Mouse (Mus musculus) hindbrain, embryonic 12.5 days (tissue): ENCODE data around the gene Ccdc87. TPM values are rescaled to one million over a fixed set of nuclear protein-coding genes. Genes with fewer than 3 reads are reported as not detected.

Source experiments
- ATAC-seq: fragments of 200-750 bp; cut with Nextera tagmentation; 2 replicates; pipeline ENCODE4 v1.8.0; 2017; ENCODE audit warnings: moderate TSS enrichment; ENCODE audit not compliant: low FRiP score
- H3K27ac ChIP-seq: fragments of 300-500 bp; sonication (generic); 2 replicates; pipeline ENCODE4 v1.5.1; 2016; ENCODE audit warnings: mild to moderate bottlenecking
- H3K27me3 ChIP-seq: fragments of 300-500 bp; sonication (generic); 2 replicates; pipeline ENCODE4 v1.6.1; 2016; ENCODE audit warnings: mild to moderate bottlenecking
- H3K36me3 ChIP-seq: fragments of 300-500 bp; sonication (generic); 2 replicates; pipeline ENCODE4 v1.6.1; 2016; ENCODE audit warnings: mild to moderate bottlenecking
- H3K4me1 ChIP-seq: fragments of 300-500 bp; sonication (generic); 2 replicates; pipeline ENCODE4 v1.6.1; 2016
- H3K4me2 ChIP-seq: fragments of 300-500 bp; sonication (generic); replicated peaks from 2 replicates; pipeline ENCODE4 v1.6.1; 2016; ENCODE audit warnings: mild to moderate bottlenecking
- H3K4me3 ChIP-seq: fragments of 300-500 bp; sonication (generic); 2 replicates; pipeline ENCODE4 v1.5.1; 2016; ENCODE audit warnings: mild to moderate bottlenecking
- H3K9ac ChIP-seq: fragments of 300-500 bp; sonication (generic); 2 replicates; pipeline ENCODE4 v1.6.1; 2016; ENCODE audit warnings: mild to moderate bottlenecking, moderate library complexity
- H3K9me3 ChIP-seq: fragments of 300-500 bp; sonication (generic); replicated peaks from 2 replicates; pipeline ENCODE4 v1.6.1; 2016; ENCODE audit warnings: mild to moderate bottlenecking
- WGBS: fragments of 180-500 bp; shearing (Covaris S2); methylation state at CpG from one replicate; pipeline ENCODE4 v1.1.7; 2016; 5-methylcytosine and 5-hydroxymethylcytosine counted together
- polyA plus RNA-seq: library from polyadenylated mRNA; unstranded; fragments of >200 nt; fragmentation: Nextera tagmentation; extraction: Ambion mirVana; gene quantifications from 2 replicates; pipeline ENCODE4 v1.2.1, GENCODE M21; 2016

Ccdc87 gene
- 0.35 and 0.40 TPM in 2 replicates for polyA plus RNA-seq

DNA sequence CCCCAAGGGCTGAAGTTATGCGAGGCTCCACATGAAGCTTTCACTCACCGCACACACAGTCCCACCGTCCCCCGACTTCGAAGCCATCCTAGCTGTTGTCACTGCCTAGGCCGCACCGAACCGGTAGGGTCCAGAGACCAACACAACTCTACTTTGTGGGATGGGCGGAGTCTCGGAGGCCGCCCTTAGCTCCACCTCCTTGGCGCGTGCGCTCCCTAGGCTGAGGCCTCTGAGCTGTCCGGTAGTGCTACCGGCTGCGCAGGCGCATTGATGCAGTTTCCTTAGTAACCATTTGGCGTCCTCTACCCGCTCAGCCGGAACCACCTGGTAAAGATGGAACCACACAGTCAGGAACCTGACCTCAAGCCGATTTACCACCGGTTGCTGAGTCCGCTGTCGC, at the start of gene Ccdc87, which contains the start of gene Ccs:
Gene Ccdc87 (plus strand): TSS at position 218 of the 400 bp plus-strand sequence.
Gene Ccs (minus strand): TSS at position 184 of the 400 bp plus-strand sequence.
- H3K9me3 ChIP-seq = no peaks in the 10 kb centered on the region
- H3K27ac ChIP-seq = no peak within 1 kb of the TSS
- H3K36me3 ChIP-seq = peaks cover under 1% of the 10 kb centered on the region; the same call in 1 of the 2 replicates
- H3K4me3 ChIP-seq = peak within 1 kb of the TSS; percentile 59
- peak; percentile 96 for ATAC-seq
- WGBS = under 1% methylated on average over 25 of the region's 25 CpGs
- H3K4me1 ChIP-seq = peaks cover 17% of the 10 kb centered on the region
- H3K9ac ChIP-seq = peak within 1 kb of the TSS; percentile 72
- peaks cover 28% of the 10 kb centered on the region for H3K27me3 ChIP-seq
- H3K4me2 ChIP-seq = peak within 1 kb of the TSS; percentile 95

DNA sequence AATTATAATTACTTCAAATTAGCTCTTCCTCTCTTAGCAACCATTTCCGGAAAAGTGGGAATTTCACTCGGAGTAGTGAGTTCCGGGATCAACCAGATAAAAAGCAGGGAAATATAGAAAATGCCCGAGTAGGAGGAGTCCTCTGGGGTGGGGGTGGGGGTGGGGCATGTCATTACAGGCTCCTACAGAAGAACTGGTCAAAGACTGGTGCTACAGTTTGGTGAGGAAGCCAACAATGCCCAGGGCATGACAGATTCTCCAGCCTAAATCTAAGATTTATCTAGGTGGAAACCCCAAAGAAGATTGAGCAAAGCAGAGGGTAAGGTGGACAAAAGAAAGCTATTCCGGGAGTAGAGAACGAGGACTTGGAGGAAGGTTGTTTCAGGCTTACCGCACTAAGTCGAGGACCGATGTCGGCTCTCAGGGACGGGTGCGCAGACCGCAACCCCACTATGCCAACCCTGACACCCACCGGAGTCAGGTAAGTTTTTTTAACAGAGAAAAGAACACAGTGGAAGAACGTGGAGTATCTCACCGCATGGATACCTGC, 45.8 kb upstream of the Ccdc87 start:
- Histone ChIP-seq H3K9ac (peak overlapping the region; percentile 79), H3K36me3 (peaks cover 31% of the 10 kb centered on the region), H3K4me1 (peaks cover 40% of the 10 kb centered on the region), H3K27ac (peak overlapping the region; percentile 80), H3K27me3 (no peaks in the 10 kb centered on the region), H3K9me3 (no peaks in the 10 kb centered on the region), H3K4me3 (peak overlapping the region; percentile 73), H3K4me2 (peak overlapping the region; percentile 68)
- ATAC-seq = peak; percentile 57; the same call in 1 of the 2 replicates
- WGBS = 3% methylated on average over 16 of the region's 16 CpGs

DNA sequence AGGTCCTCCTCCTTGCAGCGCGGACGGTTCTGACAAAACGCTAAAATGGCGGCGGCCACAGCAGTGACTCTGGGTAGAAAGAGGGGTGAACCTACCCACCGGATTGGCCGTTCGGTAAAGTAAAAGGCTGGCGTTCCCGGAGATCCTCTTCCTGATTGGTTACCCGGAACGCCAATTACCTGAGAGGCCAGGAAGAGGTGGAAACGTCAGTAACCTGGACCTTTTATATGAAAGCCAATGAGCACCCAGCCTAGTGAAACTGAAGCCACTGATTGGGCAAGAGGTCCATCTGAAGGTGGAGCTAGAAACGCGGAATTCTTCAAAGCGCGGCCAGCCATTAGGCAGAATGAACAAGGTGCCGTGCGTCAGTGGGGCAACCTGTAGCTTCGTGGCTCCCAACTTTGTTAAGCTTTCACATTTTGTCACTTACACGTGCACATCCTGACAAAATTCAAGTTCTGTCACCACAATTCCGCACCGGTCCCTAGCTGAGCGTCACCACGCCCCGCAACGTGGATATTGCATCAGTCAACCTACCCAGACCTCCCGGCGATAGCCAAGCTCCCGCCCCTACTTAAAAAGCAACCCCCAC, 45.2 kb upstream of the Ccdc87 start, which contains the start of gene Rbm4:
Gene Rbm4 (minus strand): TSS at position 71 of the 592 bp plus-strand sequence.
- Histone ChIP-seq H3K4me2 (peak within 1 kb of the TSS; percentile 68), H3K9me3 (no peaks in the 10 kb centered on the region), H3K27ac (peak within 1 kb of the TSS; percentile 80), H3K27me3 (no peaks in the 10 kb centered on the region), H3K9ac (peak within 1 kb of the TSS; percentile 79), H3K4me3 (peak within 1 kb of the TSS; percentile 73), H3K36me3 (peaks cover 35% of the 10 kb centered on the region), H3K4me1 (peaks cover 39% of the 10 kb centered on the region)
- ATAC-seq = peak; percentile 99
- WGBS = under 1% methylated on average over 31 of the region's 31 CpGs

DNA sequence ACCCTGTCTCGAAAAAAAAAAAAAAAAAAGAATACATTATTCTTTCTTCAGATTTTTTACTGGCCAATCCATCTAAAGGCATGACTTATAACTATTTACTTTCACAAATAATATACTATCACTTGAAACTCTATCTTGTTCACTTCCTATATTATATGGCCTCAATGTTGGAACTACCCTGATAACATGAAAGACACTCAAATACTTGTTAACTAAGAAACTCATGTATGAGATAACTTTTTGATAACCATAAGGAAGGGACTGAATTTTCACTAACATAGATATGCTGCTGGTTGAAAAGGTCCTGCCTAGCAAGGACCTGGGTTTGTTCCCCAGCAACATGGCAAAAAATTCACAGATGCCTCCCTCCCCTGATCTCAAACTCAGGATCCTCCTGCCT, 43.2 kb upstream of the Ccdc87 start:
- Histone ChIP-seq H3K4me3 (no peak overlapping the region), H3K9me3 (no peaks in the 10 kb centered on the region), H3K27ac (no peak overlapping the region), H3K4me2 (no peak overlapping the region), H3K27me3 (no peaks in the 10 kb centered on the region), H3K36me3 (peaks cover 46% of the 10 kb centered on the region), H3K4me1 (peaks cover 20% of the 10 kb centered on the region), H3K9ac (no peak overlapping the region)
- 69% methylated on average over 1 of the region's 1 CpGs for WGBS
- no peak for ATAC-seq

DNA sequence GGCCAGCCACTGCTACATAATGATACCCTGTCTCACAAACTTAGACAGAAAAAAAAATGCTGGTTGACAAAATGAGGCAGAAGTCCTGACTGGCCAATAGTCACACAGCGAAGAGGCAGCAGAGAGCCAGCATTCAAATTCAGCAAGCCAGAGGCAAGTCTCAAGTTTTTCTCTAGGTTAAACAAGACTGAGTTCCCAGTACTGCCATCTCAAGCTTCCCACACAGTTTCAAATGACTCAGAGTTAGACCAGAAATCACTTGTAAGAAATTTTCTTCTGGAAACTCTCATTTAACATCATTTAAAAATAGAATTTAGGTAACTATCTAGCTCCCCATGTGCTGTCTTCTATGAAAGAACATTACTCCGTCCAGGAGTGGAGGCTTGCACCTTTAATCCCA, 41.3 kb upstream of the Ccdc87 start:
- Histone ChIP-seq H3K36me3 (peaks cover 53% of the 10 kb centered on the region), H3K4me2 (no peak overlapping the region), H3K27ac (no peak overlapping the region), H3K9ac (no peak overlapping the region), H3K9me3 (no peaks in the 10 kb centered on the region), H3K4me3 (no peak overlapping the region), H3K27me3 (no peaks in the 10 kb centered on the region), H3K4me1 (peaks cover 5% of the 10 kb centered on the region)
- no peak for ATAC-seq
- 98% methylated on average over 2 of the region's 2 CpGs for WGBS

DNA sequence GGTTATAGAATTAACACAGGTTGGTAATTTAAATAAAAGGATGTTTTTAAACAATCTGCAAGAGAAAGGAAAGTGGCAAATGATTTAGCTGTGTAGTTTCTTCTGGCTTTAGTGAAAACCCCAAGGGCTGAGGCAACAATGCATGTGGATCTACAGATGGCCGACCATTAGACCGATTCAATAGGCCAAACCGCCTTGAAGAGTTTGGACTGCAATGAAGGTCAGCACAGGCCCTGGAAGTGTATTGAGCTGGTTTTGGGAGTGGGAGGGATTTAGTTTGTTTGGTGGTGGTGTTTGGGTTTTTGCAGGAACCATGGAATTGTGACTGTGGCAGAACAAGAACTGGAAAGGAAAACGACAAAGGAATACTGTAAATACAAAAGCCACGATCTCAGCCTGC, 40.1 kb upstream of the Ccdc87 start:
- no peak overlapping the region for H3K9ac ChIP-seq
- H3K27ac ChIP-seq = no peak overlapping the region
- WGBS = 96% methylated on average over 5 of the region's 5 CpGs
- no peak overlapping the region for H3K4me3 ChIP-seq
- no peak for ATAC-seq
- no peaks in the 10 kb centered on the region for H3K27me3 ChIP-seq
- no peaks in the 10 kb centered on the region for H3K9me3 ChIP-seq
- no peak overlapping the region for H3K4me2 ChIP-seq
- H3K36me3 ChIP-seq = peaks cover 65% of the 10 kb centered on the region
- H3K4me1 ChIP-seq = peaks cover 13% of the 10 kb centered on the region

DNA sequence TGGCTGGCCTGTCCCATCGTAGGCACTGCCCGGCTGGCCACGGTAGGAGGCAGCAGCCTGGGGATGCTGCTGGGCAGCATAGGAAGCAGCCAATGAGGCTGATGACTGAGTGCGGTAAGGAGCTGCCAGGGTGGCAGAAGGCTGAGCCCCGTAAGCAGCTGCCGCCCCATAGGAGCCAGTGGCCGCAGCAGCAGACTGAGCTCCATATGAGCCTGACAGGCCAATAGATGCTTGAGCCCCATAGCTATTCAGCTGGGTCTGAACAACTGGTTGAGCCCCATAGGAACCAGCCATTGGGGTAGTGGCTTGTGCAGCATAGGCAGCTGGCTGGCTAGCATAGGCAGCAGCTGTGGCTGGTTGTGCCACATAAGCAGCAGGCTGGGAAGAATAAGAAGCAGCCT, 36.5 kb upstream of the Ccdc87 start:
- Histone ChIP-seq H3K27ac (no peak overlapping the region), H3K27me3 (no peaks in the 10 kb centered on the region), H3K9ac (no peak overlapping the region), H3K4me1 (peaks cover 9% of the 10 kb centered on the region; the same call in 1 of the 2 replicates), H3K9me3 (no peaks in the 10 kb centered on the region), H3K4me3 (no peak overlapping the region), H3K4me2 (no peak overlapping the region), H3K36me3 (peaks cover 59% of the 10 kb centered on the region)
- no peak; the same call in 1 of the 2 replicates for ATAC-seq
- 90% methylated on average over 7 of the region's 7 CpGs for WGBS

DNA sequence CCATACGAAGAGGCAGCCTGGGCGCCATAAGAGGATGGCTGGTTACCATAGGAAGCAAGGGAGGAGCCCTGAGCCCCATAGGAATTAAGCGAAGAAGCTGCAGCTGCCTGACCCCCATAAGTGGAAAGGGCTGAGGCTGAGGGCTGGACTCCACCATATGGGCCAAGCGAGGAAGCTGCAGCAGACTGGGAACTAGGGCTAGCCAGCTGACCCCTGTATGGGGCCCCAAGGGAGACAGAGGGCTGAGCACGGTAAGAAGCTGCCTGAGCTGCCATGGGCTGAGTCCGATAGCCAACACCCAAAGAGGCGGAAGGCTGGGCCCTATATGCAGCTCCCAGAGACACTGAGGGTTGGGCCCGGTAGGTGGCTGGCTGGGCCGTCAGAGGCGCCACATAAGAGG, 35.9 kb upstream of the Ccdc87 start:
- Histone ChIP-seq H3K27ac (no peak overlapping the region), H3K4me3 (no peak overlapping the region), H3K27me3 (no peaks in the 10 kb centered on the region), H3K4me2 (no peak overlapping the region), H3K9me3 (no peaks in the 10 kb centered on the region), H3K4me1 (peaks cover 15% of the 10 kb centered on the region), H3K9ac (no peak overlapping the region), H3K36me3 (peaks cover 55% of the 10 kb centered on the region)
- WGBS = 79% methylated on average over 10 of the region's 10 CpGs
- ATAC-seq = no peak

DNA sequence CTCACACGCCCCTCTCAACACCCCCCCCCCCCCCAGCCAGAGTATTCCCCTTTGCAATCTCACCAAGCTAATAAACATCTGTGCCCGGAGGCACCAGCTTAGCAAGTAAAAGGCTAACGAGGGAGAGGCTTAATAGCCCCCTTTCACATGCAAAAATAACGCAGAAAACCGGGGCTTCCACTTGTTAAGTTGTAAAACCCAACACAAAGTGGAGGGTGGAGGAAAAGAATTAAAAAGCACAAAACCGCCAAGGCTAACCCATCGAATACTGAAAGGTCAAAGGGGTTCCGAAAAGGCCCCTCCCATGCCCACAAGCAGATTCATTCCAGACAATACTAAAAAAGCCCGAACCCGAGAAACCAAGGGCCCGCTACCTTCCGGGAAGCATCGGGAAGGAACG, 28.9 kb upstream of the Ccdc87 start:
- H3K27me3 ChIP-seq = no peaks in the 10 kb centered on the region
- no peaks in the 10 kb centered on the region for H3K36me3 ChIP-seq
- no peak for ATAC-seq
- H3K4me2 ChIP-seq = peak overlapping the region; percentile 96
- peak overlapping the region; percentile 81 for H3K4me3 ChIP-seq
- peak overlapping the region; percentile 93; the same call in 1 of the 2 replicates for H3K27ac ChIP-seq
- 0% methylated on average over 14 of the region's 14 CpGs for WGBS
- peaks cover 22% of the 10 kb centered on the region for H3K4me1 ChIP-seq
- no peaks in the 10 kb centered on the region for H3K9me3 ChIP-seq
- H3K9ac ChIP-seq = peak overlapping the region; percentile 82

DNA sequence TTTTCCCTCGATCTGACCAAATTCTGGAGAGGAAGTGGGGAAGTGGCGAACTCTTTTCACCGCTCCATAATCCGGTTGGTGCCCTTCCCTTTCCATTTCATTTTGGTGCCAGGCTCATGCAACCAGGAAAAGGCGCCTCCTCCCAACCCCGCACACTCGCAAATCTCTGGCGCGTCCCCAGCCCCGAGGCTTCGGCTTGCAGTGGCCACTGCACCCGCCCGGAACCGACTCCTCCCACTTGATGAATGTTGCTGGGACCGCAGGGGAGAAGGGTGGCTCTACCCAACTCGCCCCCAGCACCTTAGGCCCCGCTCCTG, 28.5 kb upstream of the Ccdc87 start:
- under 1% methylated on average over 17 of the region's 17 CpGs for WGBS
- Histone ChIP-seq H3K36me3 (no peaks in the 10 kb centered on the region), H3K27me3 (no peaks in the 10 kb centered on the region), H3K9me3 (no peaks in the 10 kb centered on the region), H3K27ac (peak overlapping the region; percentile 93), H3K4me1 (peaks cover 22% of the 10 kb centered on the region), H3K9ac (peak overlapping the region; percentile 82), H3K4me3 (peak overlapping the region; percentile 81), H3K4me2 (peak overlapping the region; percentile 96)
- ATAC-seq = no peak

DNA sequence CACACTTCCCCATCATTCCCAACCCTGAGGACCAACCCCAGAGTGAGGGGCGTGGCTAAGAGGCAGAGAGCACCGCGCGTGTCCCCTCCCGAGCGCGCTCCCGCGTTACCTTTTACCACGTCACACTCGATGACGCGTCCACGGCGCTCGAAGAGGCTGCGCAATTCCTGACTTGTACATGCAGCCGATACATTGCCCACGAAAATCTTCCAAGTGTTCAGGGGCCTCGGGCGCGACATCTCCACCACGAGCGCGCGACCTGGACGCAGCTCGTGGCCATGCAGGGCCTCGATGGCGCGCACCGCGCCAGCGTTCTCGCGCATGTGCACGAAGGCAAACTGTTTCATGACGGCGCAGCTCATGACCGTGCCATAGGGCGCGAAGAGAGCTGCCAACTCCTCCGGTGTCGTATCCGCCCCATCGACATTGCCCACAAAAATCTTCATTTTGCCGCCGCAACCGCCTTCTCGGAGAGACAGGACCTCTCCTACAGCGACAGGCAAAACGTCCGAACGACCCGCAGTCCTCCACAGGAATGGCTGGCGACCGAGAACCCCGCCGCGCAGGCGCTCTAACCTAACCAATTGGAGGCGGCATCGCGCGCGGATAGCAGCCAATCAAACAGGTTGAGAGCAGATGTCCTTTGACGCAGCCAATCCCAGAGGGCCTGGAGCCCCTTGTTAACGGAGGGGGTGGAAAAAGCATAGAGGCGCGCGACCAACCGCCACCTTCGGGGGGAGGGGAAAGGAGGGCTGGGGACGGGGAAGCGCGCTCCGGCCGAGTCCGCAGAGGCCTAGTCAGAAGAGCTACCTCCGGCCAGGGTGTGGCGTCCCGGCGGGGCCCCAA, 27.9 kb upstream of the Ccdc87 start, which contains the start of the genes Gm21992 and Rbm14:
Gene Gm21992 (minus strand): TSS at position 550 of the 846 bp plus-strand sequence.
Gene Rbm14 (minus strand): TSS at position 572 of the 846 bp plus-strand sequence.
- no peaks in the 10 kb centered on the region for H3K36me3 ChIP-seq
- H3K9me3 ChIP-seq = no peaks in the 10 kb centered on the region
- H3K9ac ChIP-seq = peak within 1 kb of the TSS; percentile 82
- peak within 1 kb of the TSS; percentile 96 for H3K4me2 ChIP-seq
- WGBS = under 1% methylated on average over 83 of the region's 83 CpGs
- ATAC-seq = peak; percentile 99
- peak within 1 kb of the TSS; percentile 93 for H3K27ac ChIP-seq
- peak within 1 kb of the TSS; percentile 81 for H3K4me3 ChIP-seq
- no peaks in the 10 kb centered on the region for H3K27me3 ChIP-seq
- H3K4me1 ChIP-seq = peaks cover 22% of the 10 kb centered on the region

DNA sequence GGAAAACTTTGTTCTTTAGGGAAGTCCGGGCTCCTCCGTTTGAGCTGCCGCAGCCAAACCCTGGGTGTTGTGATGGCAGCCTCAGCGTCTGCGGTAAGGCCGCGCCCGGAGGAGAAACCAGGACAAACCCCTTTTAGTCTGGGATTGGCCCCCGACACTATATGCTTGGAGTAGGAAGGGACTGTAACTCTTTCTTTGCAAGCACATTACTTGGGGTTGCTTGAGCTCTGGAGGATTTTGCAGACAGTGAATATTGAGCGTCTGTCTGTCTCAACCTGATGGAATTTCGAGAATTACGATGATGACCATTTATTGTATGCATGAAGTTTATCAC, 27.3 kb upstream of the Ccdc87 start:
- no peaks in the 10 kb centered on the region for H3K9me3 ChIP-seq
- H3K4me2 ChIP-seq = peak overlapping the region; percentile 96
- H3K4me1 ChIP-seq = peaks cover 22% of the 10 kb centered on the region
- H3K27me3 ChIP-seq = no peaks in the 10 kb centered on the region
- peak overlapping the region; percentile 93 for H3K27ac ChIP-seq
- H3K9ac ChIP-seq = peak overlapping the region; percentile 82
- peak overlapping the region; percentile 81 for H3K4me3 ChIP-seq
- 7% methylated on average over 12 of the region's 12 CpGs for WGBS
- no peaks in the 10 kb centered on the region for H3K36me3 ChIP-seq
- peak; percentile 36; the same call in 1 of the 2 replicates for ATAC-seq
